Mouse (Mus musculus) C2C12 (cell line): ENCODE measurements at regions not wholly inside any gene's neighbourhood (a gene's known extent, or its start where the extent isn't known, plus 50 kb on each side); places are given as distances from the start of the nearest gene placed in this dataset.
A peak's percentile ranks its signal among the peaks of the same experiment; 100 is the strongest.

Source experiments
- CEBPB ChIP-seq: IDR thresholded peaks from one replicate; pipeline ENCODE4 v1.6.1; 2011; ENCODE audit warnings: low read depth, mild to moderate bottlenecking, control low read depth, moderate library complexity
- CTCF ChIP-seq: IDR thresholded peaks from one replicate; pipeline ENCODE4 v1.5.1; 2011; ENCODE audit not compliant: control insufficient read depth, insufficient read depth, insufficient read length
- MYOD1 ChIP-seq: IDR thresholded peaks from one replicate; pipeline ENCODE4 v1.6.1; 2011; ENCODE audit warnings: low read depth; ENCODE audit not compliant: control insufficient read depth, insufficient read length
- MYOG ChIP-seq: IDR thresholded peaks from one replicate; pipeline ENCODE4 v1.6.1; 2011; ENCODE audit not compliant: control insufficient read depth, insufficient read length; ENCODE audit errors: extremely low read depth
- USF1 ChIP-seq: IDR thresholded peaks from one replicate; pipeline ENCODE4 v1.6.1; 2011; ENCODE audit warnings: low read depth, mild to moderate bottlenecking, control low read depth, moderate library complexity

GRCm38 (mm10) chr11:52537819-52538435 is 141.7 kb downstream of the 9530068E07Rik start:
- TF ChIP-seq MYOD1 = peak; percentile 89
- no peak for TF ChIP-seq CTCF
- TF ChIP-seq USF1 = peak; percentile 94
- TF ChIP-seq CEBPB = no peak
- no peak for TF ChIP-seq MYOG
